Mouse (Mus musculus) left cerebral cortex, postnatal 14 days (tissue): ENCODE results near the gene Elovl7. TPM values are rescaled to one million over a fixed set of nuclear protein-coding genes. Genes with fewer than 3 reads are reported as not detected.

Source experiments
- DNase-seq, 2 experiments: peaks; one replicate each; pipeline ENCODE4 v3.0.0; 2021 to 2022; ENCODE audit warnings: low spot score in 2 of 2, mixed read lengths in 1 of 2
- intact Hi-C: fragments of 180-260 bp; cut with DNase I; formaldehyde crosslinking; loops from one replicate; pipeline ENCODE4 v1.15.1; 2025
- total RNA-seq, 2 experiments: library from RNA; stranded (reverse); gene quantifications; 2 replicates each; pipeline ENCODE4 v1.2.3; 2021

The Elovl7 gene
- total RNA-seq, 2 experiments from 2014 or later: 7.4 to 10.5 TPM

GRCm38 (mm10) chr13:108229191-108229590, 15.0 kb downstream of the Elovl7 start:
- intact Hi-C loops: no loop called here
- no peak for DNase-seq

DNA sequence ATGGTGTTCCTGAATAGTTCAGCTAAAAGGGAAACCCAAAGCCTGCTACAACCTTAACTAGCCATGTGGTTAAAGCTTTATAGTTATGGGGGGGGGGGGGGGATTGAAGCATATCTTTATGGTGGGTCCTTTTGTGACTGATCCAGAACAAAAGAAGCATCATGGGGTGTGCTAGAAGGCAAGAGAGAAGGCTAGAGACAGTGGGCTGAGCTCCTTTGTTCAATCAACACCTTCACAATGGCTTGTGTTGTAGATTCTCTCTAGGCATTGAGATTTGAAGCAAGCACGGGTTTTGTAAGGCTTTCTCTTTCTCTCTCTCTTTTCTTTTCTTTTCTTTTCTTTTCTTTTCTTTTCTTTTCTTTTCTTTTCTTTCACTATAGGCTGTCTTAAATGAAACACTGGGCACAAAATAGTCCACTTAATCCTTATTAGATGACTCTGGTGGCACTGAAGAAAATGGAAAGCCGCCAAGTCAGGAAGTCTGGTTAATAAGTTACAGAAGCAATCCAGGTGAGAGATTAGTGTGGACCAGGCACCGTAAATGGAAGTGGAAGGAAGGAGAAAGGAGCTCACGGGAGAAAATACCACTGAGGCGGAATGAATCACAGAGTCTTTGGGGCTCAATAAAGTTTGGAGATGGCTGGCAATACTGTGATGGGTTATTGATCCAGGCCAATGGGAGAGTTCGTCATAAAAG, 15.6 kb downstream of the Elovl7 start:
- intact Hi-C loops: no loop called here
- DNase-seq: no peak

- intact Hi-C loops: no loop called here
- DNase-seq: peak; percentile 19 to 22
These were observed 25.8 kb downstream of the Elovl7 start for GRCm38 (mm10) chr13:108240012-108240411.

DNA sequence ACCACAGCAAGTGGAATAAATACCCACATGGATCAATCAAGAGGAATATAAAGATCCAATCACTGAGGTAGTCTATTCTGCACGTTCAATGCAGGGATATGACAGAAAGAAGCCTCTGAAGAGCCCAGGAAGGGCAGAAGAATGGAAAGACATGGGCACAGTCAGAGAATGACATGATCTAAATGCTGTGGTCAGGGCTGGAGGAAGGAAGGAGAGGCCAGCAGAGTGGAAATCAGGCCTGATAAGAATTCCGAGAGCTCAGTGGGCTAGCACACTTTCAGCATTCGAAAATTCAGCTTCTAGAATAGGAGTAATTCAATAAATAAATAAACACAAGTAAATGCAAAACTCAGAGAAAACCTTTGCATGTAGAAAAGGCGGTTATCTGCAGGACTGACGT, 27.5 kb downstream of the Elovl7 start:
- no peak for DNase-seq

DNA sequence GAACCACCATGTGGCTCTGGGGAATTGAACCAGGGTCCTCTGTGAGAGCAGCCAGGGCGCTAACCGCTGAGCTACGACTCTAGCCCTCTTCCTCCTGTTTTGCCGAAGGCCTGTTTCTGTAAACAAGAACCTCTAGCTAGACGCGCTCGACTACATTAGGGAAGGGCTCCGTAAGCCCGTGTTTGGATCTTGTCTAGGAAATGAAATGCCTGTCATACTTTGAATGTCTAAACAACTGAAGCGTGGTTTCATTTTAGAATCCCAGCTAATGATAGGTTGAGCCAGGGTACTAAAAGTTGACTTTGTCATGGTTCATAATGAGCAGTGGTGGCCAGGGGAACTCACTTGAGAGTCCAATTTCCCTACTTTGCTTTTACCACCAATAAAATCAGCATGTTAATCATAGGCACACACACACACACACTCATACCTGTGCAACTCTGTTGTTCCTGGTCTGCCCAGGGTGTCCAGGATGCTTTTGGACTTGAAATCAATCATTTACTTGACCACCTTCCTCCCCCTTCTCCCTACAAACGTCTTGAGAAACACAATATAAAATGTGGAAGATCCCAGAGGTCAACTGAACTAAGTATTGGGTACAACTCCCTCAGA, 31.0 kb downstream of the Elovl7 start:
- intact Hi-C loops: no loop called here
- DNase-seq: no peak

More for the DNA sequence above, 27.5 kb downstream of the Elovl7 start:
- intact Hi-C loops: no loop called here

DNA sequence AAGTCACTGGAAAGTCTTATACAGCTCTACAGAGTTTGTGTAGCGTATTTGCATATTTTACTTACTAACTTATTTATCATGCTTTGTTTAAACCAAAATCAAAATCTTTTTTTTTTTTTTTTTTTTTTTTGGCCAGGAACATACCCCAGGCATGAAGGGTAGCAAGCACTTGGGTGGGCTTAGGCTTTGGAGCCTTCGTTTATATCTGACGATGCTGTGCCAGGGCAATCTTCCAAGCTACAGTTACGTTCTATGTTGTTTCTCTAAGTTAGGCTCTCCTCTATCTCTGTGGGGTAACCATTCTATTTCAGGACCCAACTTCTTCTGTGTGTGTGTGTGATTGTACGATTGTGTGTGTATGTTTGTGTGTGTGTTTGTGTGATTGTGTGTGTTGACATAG, 36.9 kb downstream of the Elovl7 start:
- no peak for DNase-seq
- intact Hi-C loops: no loop called here

- intact Hi-C loops: no loop called here
- no peak for DNase-seq
These were observed 39.8 kb downstream of the Elovl7 start for GRCm38 (mm10) chr13:108253977-108254376.

DNA sequence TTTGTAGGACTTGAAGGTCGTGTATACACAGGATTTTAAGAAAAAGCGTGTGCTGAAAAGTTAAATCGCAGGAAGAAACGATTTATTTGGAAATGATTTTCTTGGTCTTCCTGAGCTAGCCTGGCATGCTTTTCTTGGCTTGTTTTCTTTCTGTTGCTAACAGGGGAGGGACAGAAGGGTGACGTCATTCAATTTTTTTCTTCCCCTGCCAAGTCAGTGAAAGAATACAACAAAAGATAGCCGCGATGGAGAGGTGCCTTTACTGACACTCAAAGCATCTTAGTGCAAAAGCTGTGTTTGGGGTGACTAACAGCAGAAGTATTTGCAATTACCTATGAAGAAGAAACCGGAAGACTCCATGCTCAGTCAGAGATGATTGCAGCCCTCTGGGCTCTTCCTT, 48.8 kb downstream of the Elovl7 start:
- DNase-seq: no peak
- intact Hi-C loops: no loop called here

DNA sequence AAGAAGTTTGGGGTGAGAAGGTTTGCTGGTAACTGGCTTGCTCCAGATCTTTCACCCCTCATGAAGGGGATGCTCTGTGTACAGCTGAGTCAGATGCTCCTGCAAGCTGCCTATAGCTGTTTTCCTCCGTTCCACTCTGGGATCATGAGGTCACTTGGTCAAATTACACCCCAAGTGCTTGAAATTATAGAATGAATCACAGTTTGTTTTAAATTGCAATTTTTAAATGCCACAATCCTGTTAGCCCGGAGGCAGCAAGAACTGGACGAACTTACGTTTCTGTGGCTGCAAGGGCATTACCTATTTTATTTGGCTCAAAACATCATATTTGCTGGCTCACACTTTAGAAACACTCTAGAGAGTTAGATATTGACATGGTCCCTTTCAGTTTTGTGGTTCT, 51.2 kb downstream of the Elovl7 start:
- intact Hi-C loops: no loop called here

DNA sequence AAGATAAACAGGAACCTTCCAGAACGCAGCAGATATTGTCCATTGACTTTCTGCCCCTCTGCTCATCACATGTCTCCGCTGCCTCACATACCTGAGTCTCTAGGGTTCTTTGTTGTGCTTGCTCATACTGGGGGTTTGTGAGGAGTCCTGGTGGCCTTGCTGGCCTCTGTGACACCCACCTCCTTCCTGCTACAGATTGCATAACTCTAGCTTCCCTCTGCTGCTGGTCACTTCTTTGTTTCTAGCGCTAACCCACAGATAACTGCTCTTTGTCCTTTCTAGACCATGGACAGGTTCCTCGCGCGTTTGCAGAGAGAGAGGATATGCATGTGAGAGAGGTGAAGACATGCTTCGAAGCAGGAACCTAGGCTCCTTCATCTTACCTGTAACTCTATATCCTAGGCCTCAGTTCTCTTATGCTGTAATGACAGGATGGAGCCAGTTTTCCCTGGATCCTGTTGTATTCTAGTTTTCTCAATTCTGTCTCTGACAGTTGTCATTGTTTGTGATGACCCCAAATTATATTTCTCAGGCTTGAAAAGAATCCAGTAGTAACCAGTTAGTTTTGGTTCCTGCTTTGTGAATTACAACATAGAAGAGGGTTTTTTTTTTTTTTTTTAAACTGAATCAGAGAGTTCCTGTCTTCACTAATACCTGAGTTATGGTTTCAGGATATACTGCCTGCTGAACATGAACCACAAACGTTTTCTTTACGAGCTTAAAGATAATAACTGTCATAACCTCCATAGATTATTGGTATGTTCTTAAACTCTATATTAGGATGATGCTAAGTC, 53.8 kb downstream of the Elovl7 start:
- intact Hi-C loops: no loop called here
- no peak for DNase-seq

More for the DNA sequence above, 51.2 kb downstream of the Elovl7 start:
- DNase-seq: no peak

- DNase-seq: no peak
- intact Hi-C loops: no loop called here
These were observed 57.4 kb downstream of the Elovl7 start for GRCm38 (mm10) chr13:108271458-108272148.

DNA sequence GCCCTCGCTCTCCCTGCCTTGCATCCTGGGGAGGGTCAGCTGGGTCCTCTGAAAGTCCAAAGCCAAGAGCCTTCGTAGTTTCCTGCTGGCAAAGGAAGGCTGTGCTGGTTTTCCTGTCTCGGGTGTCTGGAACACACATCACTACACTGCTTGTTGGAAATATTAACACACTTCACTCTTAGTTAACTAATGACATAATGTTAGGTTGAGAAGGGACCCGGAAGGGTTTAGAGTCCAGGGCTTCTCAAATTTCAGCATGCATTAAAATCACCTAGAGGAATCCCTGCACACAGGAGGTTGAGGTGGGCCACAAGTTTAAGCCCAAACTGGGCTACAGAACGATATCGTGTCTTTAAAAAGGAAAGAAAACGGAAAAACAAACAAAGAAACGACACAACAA, 58.1 kb downstream of the Elovl7 start:
- DNase-seq: no peak
- intact Hi-C loops: no loop called here

GRCm38 (mm10) chr13:108273034-108273433, 58.8 kb downstream of the Elovl7 start:
- no peak for DNase-seq
- intact Hi-C loops: no loop called here

- no peak for DNase-seq
- intact Hi-C loops: no loop called here
These were observed 59.3 kb downstream of the Elovl7 start for GRCm38 (mm10) chr13:108273456-108273855.

- no peak for DNase-seq
- intact Hi-C loops: no loop called here
These were observed 62.4 kb downstream of the Elovl7 start for GRCm38 (mm10) chr13:108276561-108276960.

DNA sequence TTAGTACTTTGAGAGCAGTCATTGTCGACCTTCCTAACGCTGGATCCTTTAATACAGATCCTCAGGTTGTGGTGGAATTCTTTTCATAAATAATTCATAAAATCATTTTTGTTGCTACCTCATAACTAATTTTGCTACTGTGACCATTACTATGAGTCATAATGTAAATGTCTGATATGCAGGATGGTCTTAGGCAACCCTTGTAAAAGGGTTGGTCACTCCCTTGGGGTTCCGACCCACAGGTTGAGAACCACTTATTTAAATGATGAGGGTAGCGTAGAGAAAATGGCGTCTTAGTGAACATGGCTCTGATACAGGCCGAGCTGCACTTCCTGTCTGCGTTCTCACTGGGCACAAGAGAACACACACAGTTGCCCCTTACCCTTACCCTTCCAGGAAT, 63.1 kb downstream of the Elovl7 start:
- intact Hi-C loops: no loop called here
- no peak for DNase-seq

DNA sequence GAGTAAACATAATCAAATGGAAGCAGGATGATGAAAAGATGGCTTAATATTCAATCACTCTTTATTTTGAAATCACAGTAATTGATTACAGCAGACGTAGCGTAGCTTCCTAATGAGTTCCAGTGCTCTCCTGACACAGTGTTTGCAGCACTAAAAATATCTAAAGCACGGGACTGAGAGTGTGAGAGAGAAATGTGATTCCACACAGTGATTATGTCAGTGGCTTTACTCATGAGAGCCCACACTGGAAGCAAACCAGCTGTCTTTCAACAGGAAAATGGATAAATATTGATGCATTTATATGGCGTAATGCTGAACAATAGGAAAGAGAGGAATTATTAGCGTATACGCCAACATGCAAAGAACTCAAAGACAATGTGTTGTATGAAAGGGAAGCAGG, 64.4 kb downstream of the Elovl7 start:
- intact Hi-C loops: no loop called here
- DNase-seq: peak in 1 of 2 experiments; percentile 11

- DNase-seq: no peak
These were observed 70.1 kb downstream of the Elovl7 start for GRCm38 (mm10) chr13:108284312-108284711.

GRCm38 (mm10) chr13:108287953-108288352, 73.7 kb downstream of the Elovl7 start:
- intact Hi-C loops: no loop called here

More at GRCm38 (mm10) chr13:108284312-108284711, 70.1 kb downstream of the Elovl7 start:
- intact Hi-C loops: no loop called here

DNA sequence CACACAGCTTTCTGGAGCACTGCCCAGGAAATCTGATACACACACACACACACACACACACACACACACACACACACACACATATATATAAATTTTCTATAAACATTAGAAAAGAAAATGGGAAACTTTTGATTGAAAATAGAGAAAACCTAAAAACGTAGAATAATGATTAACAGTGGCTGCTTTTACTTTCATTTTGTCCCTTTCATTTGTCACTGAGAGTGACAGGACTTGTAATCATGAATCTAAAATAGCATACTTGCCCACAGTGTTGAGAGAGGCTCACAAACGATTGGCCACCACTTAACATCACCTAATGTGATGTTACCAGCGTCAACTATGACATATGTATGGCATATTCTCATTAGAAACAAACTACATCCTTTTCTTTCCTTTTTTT, 75.2 kb downstream of the Elovl7 start:
- intact Hi-C loops: no loop called here
- no peak for DNase-seq

More at GRCm38 (mm10) chr13:108287953-108288352, 73.7 kb downstream of the Elovl7 start:
- no peak for DNase-seq
